Mouse (Mus musculus): Measurements from ENCODE around the gene Ncf1.

DNA sequence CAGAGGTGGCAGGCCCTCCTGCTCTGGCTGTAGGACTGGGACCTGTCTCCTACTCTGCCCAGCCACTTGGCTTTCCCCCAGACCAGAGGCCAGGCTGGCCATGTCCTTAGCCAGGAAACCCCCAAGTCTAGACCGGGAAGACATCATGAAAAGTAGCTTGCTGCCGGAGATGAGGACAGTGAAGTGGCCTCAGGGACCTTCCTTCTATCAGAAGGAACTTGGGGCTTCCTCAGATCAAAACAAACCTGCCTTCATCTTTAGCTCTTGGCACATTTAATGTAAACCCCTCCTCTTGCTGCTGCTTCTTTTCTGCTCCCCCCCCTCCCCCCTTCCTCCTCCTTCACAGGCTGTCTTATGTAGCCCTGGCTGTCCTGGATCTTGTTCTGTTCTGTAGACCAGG, 4.8 kb upstream of the Ncf1 start:
- TF ChIP-seq CTCF (IDR thresholded peaks at IDR 0.05; ENCODE audit: extremely low read depth, insufficient read length, insufficient replicate concordance, low read depth, low read length) (no peak), POLR2A (IDR thresholded peaks at IDR 0.05; ENCODE audit: low read depth, low read length) (no peak)

Data from small intestine, adult 2 months (tissue).